Mouse (Mus musculus): ENCODE results near the gene Fads6.

- no peak for TF ChIP-seq POLR2A (IDR thresholded peaks at IDR 0.05; ENCODE audit: low read depth, low read length)
- no peak for TF ChIP-seq CTCF (IDR thresholded peaks at IDR 0.05; ENCODE audit: extremely low read depth, insufficient read length, insufficient replicate concordance, low read depth, low read length)
These were observed 16.8 kb upstream of the Fads6 start for GRCm38 (mm10) chr11:115314249-115314648.

Data from small intestine, adult 2 months (tissue).